Mouse (Mus musculus) liver (tissue): ENCODE measurements around the gene Tgfb2.
A peak's percentile ranks its signal among the peaks of the same experiment; 100 is the strongest.

Experiments
- DNase-seq: peaks from one replicate; pipeline ENCODE4 v3.0.0-alpha.2; 2020; ENCODE audit warnings: mixed read lengths

Tgfb2 gene

GRCm38 (mm10) chr1:186705915-186706248 is at the start of gene Tgfb2:
Gene Tgfb2, minus strand, starts transcription at chr1:186705989.
- DNase-seq: peak; percentile 16

- no peak for DNase-seq
Measured at GRCm38 (mm10) chr1:186749675-186750283, 44.0 kb upstream of the Tgfb2 start.

GRCm38 (mm10) chr1:186748724-186749653 is 43.2 kb upstream of the Tgfb2 start, which contains the start of gene Rrp15:
Gene Rrp15, minus strand, starts transcription at chr1:186749358.
- peak; percentile 85 for DNase-seq

- no peak for DNase-seq
Measured at GRCm38 (mm10) chr1:186739828-186740227, 34.0 kb upstream of the Tgfb2 start.

- DNase-seq: no peak
Measured at GRCm38 (mm10) chr1:186735537-186735936, 29.7 kb upstream of the Tgfb2 start.

- DNase-seq: no peak
Measured at GRCm38 (mm10) chr1:186733052-186733451, 27.3 kb upstream of the Tgfb2 start.

GRCm38 (mm10) chr1:186728778-186729177 is 23.0 kb upstream of the Tgfb2 start:
- DNase-seq: no peak

- DNase-seq: no peak
Measured at GRCm38 (mm10) chr1:186726117-186726516, 20.3 kb upstream of the Tgfb2 start.

- no peak for DNase-seq
Measured at GRCm38 (mm10) chr1:186722299-186722698, 16.5 kb upstream of the Tgfb2 start.

- DNase-seq: peak; percentile 82
Measured at GRCm38 (mm10) chr1:186721846-186722245, 16.1 kb upstream of the Tgfb2 start.

GRCm38 (mm10) chr1:186721166-186721565 is 15.4 kb upstream of the Tgfb2 start:
- no peak for DNase-seq

- DNase-seq: no peak
Measured at GRCm38 (mm10) chr1:186719708-186720107, 13.9 kb upstream of the Tgfb2 start.

- DNase-seq: no peak
Measured at GRCm38 (mm10) chr1:186718881-186719280, 13.1 kb upstream of the Tgfb2 start.

GRCm38 (mm10) chr1:186714980-186715896 is 9.4 kb upstream of the Tgfb2 start:
- DNase-seq: no peak

- DNase-seq: no peak
Measured at GRCm38 (mm10) chr1:186714215-186714614, 8.4 kb upstream of the Tgfb2 start.

- no peak for DNase-seq
Measured at GRCm38 (mm10) chr1:186712802-186713471, 7.1 kb upstream of the Tgfb2 start.

GRCm38 (mm10) chr1:186705203-186705914 is 430 bp downstream of the Tgfb2 start:
- peak; percentile 50 for DNase-seq

- DNase-seq: no peak
Measured at GRCm38 (mm10) chr1:186703980-186704701, 1.6 kb downstream of the Tgfb2 start.

GRCm38 (mm10) chr1:186703256-186703979 is 2.4 kb downstream of the Tgfb2 start:
- DNase-seq: no peak
